Mouse (Mus musculus) liver, embryonic 18 days (tissue): ENCODE measurements around the gene Selenow. TPM values are rescaled to one million over a fixed set of nuclear protein-coding genes. Genes with fewer than 3 reads are reported as not detected.

Experiments
- polyA plus RNA-seq: library from polyadenylated mRNA; depleted of rRNA; stranded (reverse); fragments of >200 nt; gene quantifications from 2 replicates; pipeline ENCODE4 v1.2.3, GENCODE M21; 2012; rRNA removed

The Selenow gene
- 125 and 142 TPM in 2 replicates for polyA plus RNA-seq

DNA sequence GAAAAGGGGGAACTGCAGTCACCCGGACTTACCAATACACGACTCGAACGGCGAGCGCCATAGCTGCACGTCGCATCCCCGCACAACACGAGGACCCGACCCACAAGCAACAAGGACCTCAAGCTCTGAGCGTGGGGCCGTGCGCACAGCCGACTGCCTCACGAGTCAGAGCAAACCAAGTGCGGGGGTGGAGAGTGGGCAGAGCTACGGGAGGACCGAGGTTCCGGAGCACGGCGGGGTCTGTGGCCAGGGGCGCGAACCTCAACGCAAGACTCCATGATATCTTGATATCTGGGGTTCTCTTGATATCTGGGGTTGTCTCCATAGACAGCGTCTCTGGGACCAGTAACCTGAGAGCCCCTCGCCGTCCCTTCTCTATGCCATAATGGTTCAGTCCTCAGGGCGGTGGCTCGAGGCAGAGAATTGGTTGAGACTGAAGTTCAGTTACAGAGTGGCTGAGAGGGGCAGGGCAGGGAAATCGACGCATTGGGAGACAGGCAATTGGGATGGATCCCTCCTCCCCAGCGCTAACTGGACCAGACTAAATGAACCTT is at the start of gene Selenow:
Gene Selenow (minus strand): TSS at position 183 of the 554 bp plus-strand sequence.

DNA sequence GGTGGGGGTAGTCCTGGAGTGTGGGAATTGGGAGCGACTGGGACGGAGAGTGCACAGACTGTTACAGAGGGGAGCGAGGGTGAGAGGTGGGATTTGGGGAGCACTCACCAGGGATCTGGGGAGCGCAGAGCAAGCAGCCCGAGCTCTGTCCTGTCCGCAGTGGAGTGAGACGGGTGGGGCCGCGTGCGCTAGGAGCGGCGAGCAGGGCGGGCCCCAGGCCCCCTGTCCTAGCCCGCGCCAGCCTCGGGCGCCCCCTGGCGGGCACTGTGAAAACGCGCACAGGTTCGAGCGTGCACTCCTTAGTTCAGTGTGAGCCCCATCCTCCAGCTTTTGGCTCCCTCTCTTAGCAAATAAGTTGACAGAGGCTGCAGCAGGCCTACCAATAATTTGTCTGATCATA is 45.1 kb upstream of the Selenow start, which contains the start of gene Ehd2:
Gene Ehd2 (minus strand): TSS at position 256 of the 400 bp plus-strand sequence.

DNA sequence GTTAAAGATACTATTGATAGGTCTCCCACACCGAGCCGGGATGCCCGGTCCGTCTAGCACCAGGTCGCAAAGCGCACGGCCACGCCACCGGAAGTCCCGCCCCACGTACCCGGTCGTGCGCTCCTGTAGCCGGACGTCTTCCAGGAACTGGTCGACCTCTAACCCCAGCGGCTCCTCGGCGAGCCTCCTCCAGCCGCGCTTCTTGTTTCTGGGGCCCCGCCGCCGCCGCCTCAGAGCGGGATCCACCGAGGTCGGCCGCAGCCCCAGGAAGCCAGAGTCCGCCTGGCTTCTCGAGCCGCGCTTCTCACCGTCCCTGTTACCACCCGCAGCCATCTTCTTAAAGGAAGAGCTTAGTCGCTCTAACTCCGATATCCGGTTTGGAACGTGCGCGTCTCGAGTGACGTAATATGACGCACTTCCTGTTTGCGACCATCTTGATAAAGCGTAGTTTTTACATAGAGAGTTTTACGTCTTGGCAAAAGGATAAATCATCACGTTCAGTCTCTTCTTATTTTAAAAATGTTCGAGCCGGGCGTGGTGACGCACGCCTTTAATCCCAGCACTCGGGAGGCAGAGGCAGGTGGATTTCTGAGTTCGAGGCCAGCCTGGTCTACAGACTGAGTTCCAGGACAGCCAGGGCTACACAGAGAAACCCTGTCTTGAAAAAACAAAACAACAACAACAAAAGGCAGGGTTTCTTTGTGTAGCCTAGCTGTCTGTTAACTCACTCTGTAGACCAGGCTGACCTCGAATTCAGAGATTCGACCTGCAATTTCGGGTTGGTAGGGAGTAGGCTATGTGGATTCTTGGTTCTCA is 23.7 kb upstream of the Selenow start, which contains the start of gene Nop53:
Gene Nop53 (minus strand): TSS at position 354 of the 816 bp plus-strand sequence.

DNA sequence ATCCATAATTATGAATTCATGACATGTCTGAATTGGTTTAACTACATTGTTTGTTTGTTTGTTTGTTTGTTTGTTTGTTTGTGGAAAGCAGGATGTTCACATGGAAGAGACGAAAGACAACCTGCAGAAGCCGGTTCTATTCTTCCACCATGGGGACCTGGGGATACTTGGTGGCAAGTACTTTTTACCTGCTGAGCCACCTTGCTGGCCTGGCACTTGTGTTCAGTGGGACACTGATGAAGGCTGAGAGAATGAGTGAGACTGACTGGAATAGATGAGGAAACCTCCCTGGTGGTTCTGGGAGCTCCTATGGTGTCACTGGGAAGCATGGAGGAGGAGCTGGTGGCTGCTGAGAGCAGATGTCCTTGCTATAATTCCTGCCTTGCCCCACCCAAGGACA is 39.9 kb downstream of the Selenow start, which contains the start of gene Crxos:
Gene Crxos (plus strand): TSS at position 301 of the 400 bp plus-strand sequence.

DNA sequence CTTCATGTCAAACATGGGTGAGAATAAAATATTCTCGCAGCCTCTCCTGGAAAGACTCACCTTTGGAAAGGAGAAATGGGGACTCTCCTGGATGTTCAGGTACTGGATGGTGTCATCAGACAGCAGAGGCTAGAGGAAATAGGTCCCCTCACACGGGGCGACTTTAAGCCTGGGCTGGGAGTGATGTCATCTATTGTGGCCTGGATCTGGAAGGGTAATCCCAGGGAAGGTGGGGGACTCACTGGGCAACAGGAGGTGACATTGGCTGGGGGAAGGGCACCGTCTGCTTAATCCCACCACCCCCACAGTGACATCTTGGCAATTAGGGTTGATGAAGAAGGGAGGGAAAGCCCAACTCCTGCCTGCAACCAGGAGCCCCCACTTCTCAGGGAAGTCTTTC is 42.4 kb downstream of the Selenow start, which contains the start of gene Crx:
Gene Crx (minus strand): TSS at position 213 of the 400 bp plus-strand sequence.

Other genes starting within 250 kb of the Selenow start
- not detected in 2 replicates for gene Obox5, start 172.3 kb downstream of the Selenow start, polyA plus RNA-seq
- not detected in 2 replicates for gene Obox6, start 82.7 kb downstream of the Selenow start, polyA plus RNA-seq
- not detected in 2 replicates for gene Crx, start 42.4 kb downstream of the Selenow start, polyA plus RNA-seq
- gene Crxos, start 39.8 kb downstream of the Selenow start, polyA plus RNA-seq, result not detected in 2 replicates
- 58.0 and 68.6 TPM in 2 replicates for gene Nop53, start 23.7 kb upstream of the Selenow start, polyA plus RNA-seq
- gene Ehd2, start 45.2 kb upstream of the Selenow start, polyA plus RNA-seq, result 2.7 and 3.3 TPM in 2 replicates
- gene Bicra, start 125.5 kb upstream of the Selenow start, polyA plus RNA-seq, result 1.3 and 1.5 TPM in 2 replicates
- gene Zfp541, start 139.4 kb upstream of the Selenow start, polyA plus RNA-seq, result 0.02 TPM in 2 replicates
- 90.9 and 104 TPM in 2 replicates for gene Napa, start 176.1 kb upstream of the Selenow start, polyA plus RNA-seq
- 7.6 and 8.8 TPM in 2 replicates for gene Kptn, start 197.5 kb upstream of the Selenow start, polyA plus RNA-seq
- 0.01 and 0.05 TPM in 2 replicates for gene Slc8a2, start 207.4 kb upstream of the Selenow start, polyA plus RNA-seq